Mouse (Mus musculus) liver, adult 2 months (tissue): Measurements from ENCODE around the gene Dync1h1.

ENCODE experiments used
- CTCF ChIP-seq: fragments of 200-500 bp; IDR thresholded peaks from 2 replicates; pipeline ENCODE4 v1.5.1; 2011; ENCODE audit warnings: low read depth, low read length, control low read depth
- POLR2A ChIP-seq: fragments of 200-500 bp; IDR thresholded peaks from 2 replicates; pipeline ENCODE4 v1.6.1; 2011; ENCODE audit warnings: low read length, control low read depth; ENCODE audit not compliant: insufficient read depth; ENCODE audit errors: extremely low read depth

DNA sequence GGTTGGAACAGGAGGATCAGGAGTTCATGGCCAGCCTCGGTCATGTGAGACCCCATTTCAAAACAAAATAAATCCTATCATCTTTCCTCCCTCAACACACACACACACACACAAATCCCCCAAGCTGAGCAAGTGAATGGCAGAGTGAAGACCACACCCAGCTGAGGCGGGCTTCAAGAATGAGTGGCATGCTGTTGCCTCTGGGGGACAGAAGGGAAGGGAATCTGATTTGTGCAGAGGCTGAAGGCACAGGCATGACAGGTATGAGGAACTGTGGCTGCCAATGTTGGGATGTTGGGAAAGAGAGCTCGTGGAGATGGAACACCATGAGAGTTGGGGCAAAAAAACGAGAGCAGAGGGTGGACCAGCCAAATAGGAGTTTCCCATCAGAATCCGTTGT lies 110.0 kb downstream of the Dync1h1 start:
- TF ChIP-seq CTCF (no peak), POLR2A (no peak)
